Mouse (Mus musculus) E14TG2a.4 (cell line): Measurements from ENCODE around the gene Pecam1.
"Not testable (repeated sequence)": the region's sequence is repeated elsewhere in the genome, so short reads cannot be mapped to it uniquely, and the experiment has no call there.

Source experiments
- CTCF ChIP-seq: conservative IDR thresholded peaks from 2 replicates; pipeline ENCODE4 v1.5.1; 2014; ENCODE audit warnings: low read length
- NANOG ChIP-seq: IDR thresholded peaks from 2 replicates; pipeline ENCODE4 v1.6.1; 2014; ENCODE audit warnings: borderline replicate concordance, low read length, mixed read lengths

GRCm38 (mm10) chr11:106782271-106782670 is 31.8 kb upstream of the Pecam1 start:
- not testable (repeated sequence) for TF ChIP-seq CTCF, NANOG
